13 mouse cellular contexts compared by ENCODE assay signal in the genomic region with DNA sequence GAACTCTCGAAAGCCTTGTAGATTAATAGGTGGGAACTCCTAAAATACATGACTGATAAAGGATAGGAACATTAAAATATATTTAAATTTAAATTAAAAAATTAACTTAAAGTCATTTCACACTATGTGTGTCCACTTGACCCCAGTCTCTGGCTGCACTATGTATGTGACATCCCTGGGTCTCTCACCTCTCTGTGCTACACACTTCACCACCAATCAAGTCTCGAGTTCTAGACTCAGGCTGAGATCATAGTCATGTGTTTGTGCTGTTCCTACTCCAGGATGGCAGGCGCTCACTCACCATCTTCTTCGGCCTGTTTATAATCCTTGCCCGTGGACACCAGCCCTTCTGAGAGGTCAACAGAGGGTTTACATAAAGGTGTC. TPM values are rescaled to one million over a fixed set of nuclear protein-coding genes. Genes with fewer than 3 reads are reported as not detected.
DNase-seq lines count a peak whose midpoint lies in the region; ATAC-seq and TF ChIP-seq lines count a peak whose summit lies in the region.
"Had no signal": no experiment of that assay in that cellular context is flagged by ENCODE, and none has a peak within 500 bp of the region (broad histone marks: within the 10 kb centered on the region; RNA-seq: fewer than 3 reads in every experiment).

No protein-coding gene starts in this region.

- no peaks in the 10 kb centered on the region for H3K9me3 ChIP-seq in forebrain, embryonic 14.5 days (replicated peaks; ENCODE audit: control insufficient read depth, low read length)
- no peaks in the 10 kb centered on the region for H3K9me3 ChIP-seq in forebrain, postnatal 0 days (ENCODE audit: low read length)
- no peaks in the 10 kb centered on the region for H3K9me3 ChIP-seq in intestine, embryonic 14.5 days (ENCODE audit: control insufficient read depth, low read length)
- H3K9me3 ChIP-seq in intestine, postnatal 0 days (ENCODE audit: control insufficient read depth) = no peaks in the 10 kb centered on the region
- H3K9me3 ChIP-seq in midbrain, embryonic 13.5 days = no peaks in the 10 kb centered on the region
- 0 out of 2 replicates have a peak, but pooled peaks cover 3% of the 10 kb centered on the region for H3K9me3 ChIP-seq in midbrain, embryonic 10.5 days (replicated peaks)
- H3K9me3 ChIP-seq: embryonic facial prominence, embryonic 13.5 days; heart, embryonic 13.5 days; hindbrain, embryonic 12.5 days had no signal

- WGBS in forebrain, embryonic 14.5 days = 75% methylated on average over 5 of the region's 5 CpGs
- 76% methylated on average over 5 of the region's 5 CpGs for WGBS in forebrain, postnatal 0 days
- WGBS in intestine, embryonic 14.5 days = 59% methylated on average over 5 of the region's 5 CpGs
- WGBS in intestine, postnatal 0 days = 66% methylated on average over 5 of the region's 5 CpGs
- WGBS in midbrain, embryonic 13.5 days = 78% methylated on average over 5 of the region's 5 CpGs
- 80% methylated on average over 5 of the region's 5 CpGs for WGBS in midbrain, embryonic 10.5 days

- H3K4me3 ChIP-seq in forebrain, embryonic 14.5 days (ENCODE audit: low read depth, low read length) = no peak overlapping the region
- no peak overlapping the region for H3K4me3 ChIP-seq in forebrain, postnatal 0 days (ENCODE audit: low read depth, low read length)
- H3K4me3 ChIP-seq in intestine, embryonic 14.5 days (ENCODE audit: low read depth, low read length) = no peak overlapping the region
- H3K4me3 ChIP-seq in intestine, postnatal 0 days (ENCODE audit: low read depth, low read length) = no peak overlapping the region
- no peak overlapping the region for H3K4me3 ChIP-seq in midbrain, embryonic 13.5 days (replicated peaks)
- no peak overlapping the region for H3K4me3 ChIP-seq in midbrain, embryonic 10.5 days
- H3K4me3 ChIP-seq: embryonic facial prominence, embryonic 13.5 days; heart, embryonic 13.5 days; hindbrain, embryonic 12.5 days had no signal

- H3K4me2 ChIP-seq in forebrain, embryonic 14.5 days (ENCODE audit: low read length) = no peak overlapping the region
- H3K4me2 ChIP-seq in forebrain, postnatal 0 days (ENCODE audit: low read depth) = no peak overlapping the region
- H3K4me2 ChIP-seq in intestine, embryonic 14.5 days (ENCODE audit: low read length) = no peak overlapping the region
- H3K4me2 ChIP-seq in intestine, postnatal 0 days (replicated peaks; ENCODE audit: low read depth) = no peak overlapping the region
- no peak overlapping the region for H3K4me2 ChIP-seq in midbrain, embryonic 13.5 days (replicated peaks)
- H3K4me2 ChIP-seq: embryonic facial prominence, embryonic 13.5 days; heart, embryonic 13.5 days; hindbrain, embryonic 12.5 days had no signal

- peak; percentile 53; the same call in 1 of the 2 replicates for ATAC-seq in forebrain, embryonic 14.5 days
- no peak for ATAC-seq in forebrain, postnatal 0 days
- ATAC-seq in intestine, embryonic 14.5 days (replicated peaks; ENCODE audit: low FRiP score, low TSS enrichment, low read depth) = peak; percentile 15; the same call in 1 of the 2 replicates
- no peak for ATAC-seq in intestine, postnatal 0 days
- ATAC-seq in midbrain, embryonic 13.5 days = peak; percentile 59

- H3K9ac ChIP-seq in forebrain, embryonic 14.5 days (ENCODE audit: low read length) = no peak overlapping the region
- no peak overlapping the region for H3K9ac ChIP-seq in forebrain, postnatal 0 days
- H3K9ac ChIP-seq in intestine, embryonic 14.5 days (ENCODE audit: low read length) = no peak overlapping the region
- no peak overlapping the region for H3K9ac ChIP-seq in intestine, postnatal 0 days (ENCODE audit: low read depth, low read length)
- H3K9ac ChIP-seq in midbrain, embryonic 13.5 days (replicated peaks) = no peak overlapping the region
- H3K9ac ChIP-seq: embryonic facial prominence, embryonic 13.5 days; heart, embryonic 13.5 days; hindbrain, embryonic 12.5 days had no signal

- no peak overlapping the region for H3K27ac ChIP-seq in forebrain, embryonic 14.5 days (ENCODE audit: low read depth, low read length)
- no peak overlapping the region for H3K27ac ChIP-seq in forebrain, postnatal 0 days (ENCODE audit: low read depth, low read length)
- H3K27ac ChIP-seq in intestine, embryonic 14.5 days (ENCODE audit: low read depth) = no peak overlapping the region
- H3K27ac ChIP-seq in intestine, postnatal 0 days (ENCODE audit: low read depth, low read length) = no peak overlapping the region
- H3K27ac ChIP-seq in midbrain, embryonic 13.5 days = no peak overlapping the region
- no peak overlapping the region for H3K27ac ChIP-seq in midbrain, embryonic 10.5 days (replicated peaks)
- H3K27ac ChIP-seq: embryonic facial prominence, embryonic 13.5 days; heart, embryonic 13.5 days; hindbrain, embryonic 12.5 days; hindbrain, postnatal 0 days had no signal

- no peak for TF ChIP-seq CTCF in forebrain, postnatal 0 days (IDR thresholded peaks at IDR 0.05; ENCODE audit: low read depth)
- no peak for TF ChIP-seq CTCF in intestine, postnatal 0 days (IDR thresholded peaks at IDR 0.05; ENCODE audit: low read depth)

- no peaks in the 10 kb centered on the region for H3K27me3 ChIP-seq in forebrain, embryonic 14.5 days (replicated peaks; ENCODE audit: control insufficient read depth, insufficient read depth, low read length)
- H3K27me3 ChIP-seq in forebrain, postnatal 0 days (ENCODE audit: insufficient read depth, low read length) = no peaks in the 10 kb centered on the region
- H3K27me3 ChIP-seq in intestine, embryonic 14.5 days (replicated peaks; ENCODE audit: control insufficient read depth, insufficient read depth, low read length) = no peaks in the 10 kb centered on the region
- H3K27me3 ChIP-seq in intestine, postnatal 0 days (replicated peaks; ENCODE audit: control insufficient read depth, insufficient read depth, low read length) = no peaks in the 10 kb centered on the region
- H3K27me3 ChIP-seq in midbrain, embryonic 13.5 days = no peaks in the 10 kb centered on the region; the same call in 1 of the 2 replicates
- H3K27me3 ChIP-seq in midbrain, embryonic 10.5 days (ENCODE audit: low read depth, poor library complexity, severe bottlenecking) = 0 out of 2 replicates have a peak, but pooled peaks cover 7% of the 10 kb centered on the region
- H3K27me3 ChIP-seq: CH12.LX; embryonic facial prominence, embryonic 13.5 days; heart, embryonic 13.5 days; Patski had no signal

- DNase-seq in forebrain, embryonic 14.5 days (ENCODE audit: low spot score) = no peak
- no peak for DNase-seq in forebrain, postnatal 0 days
- DNase-seq in intestine, embryonic 14.5 days (ENCODE audit: low spot score) = no peak
- DNase-seq in midbrain, embryonic 10.5 days (ENCODE audit: low spot score) = no peak
- DNase-seq in kidney, postnatal 14 days = no peak

- no peaks in the 10 kb centered on the region for H3K36me3 ChIP-seq in forebrain, embryonic 14.5 days (ENCODE audit: control insufficient read depth, insufficient read depth, low read length)
- no peaks in the 10 kb centered on the region for H3K36me3 ChIP-seq in forebrain, postnatal 0 days (ENCODE audit: insufficient read depth)
- no peaks in the 10 kb centered on the region for H3K36me3 ChIP-seq in intestine, embryonic 14.5 days (ENCODE audit: control insufficient read depth, insufficient read depth, low read length)
- no peaks in the 10 kb centered on the region for H3K36me3 ChIP-seq in intestine, postnatal 0 days (ENCODE audit: control insufficient read depth, insufficient read depth)
- no peaks in the 10 kb centered on the region for H3K36me3 ChIP-seq in midbrain, embryonic 13.5 days
- H3K36me3 ChIP-seq in midbrain, embryonic 10.5 days = no peaks in the 10 kb centered on the region
- H3K36me3 ChIP-seq: embryonic facial prominence, embryonic 13.5 days; heart, embryonic 13.5 days; hindbrain, embryonic 12.5 days had no signal

- no peaks in the 10 kb centered on the region; the same call in 1 of the 2 replicates for H3K4me1 ChIP-seq in forebrain, embryonic 14.5 days (ENCODE audit: control insufficient read depth, insufficient read depth, low read length)
- H3K4me1 ChIP-seq in forebrain, postnatal 0 days (ENCODE audit: insufficient read depth) = no peaks in the 10 kb centered on the region
- peaks cover 19% of the 10 kb centered on the region for H3K4me1 ChIP-seq in intestine, embryonic 14.5 days (replicated peaks; ENCODE audit: control insufficient read depth, insufficient read depth, low read length)
- no peaks in the 10 kb centered on the region for H3K4me1 ChIP-seq in intestine, postnatal 0 days (replicated peaks; ENCODE audit: control insufficient read depth, insufficient read depth, low read length)
- peaks cover 15% of the 10 kb centered on the region for H3K4me1 ChIP-seq in midbrain, embryonic 13.5 days (replicated peaks)
- peaks cover 18% of the 10 kb centered on the region for H3K4me1 ChIP-seq in midbrain, embryonic 10.5 days

RNA-seq across cellular contexts. Expression of a gene that starts 41.5 kb away (rescaled TPM):
- 54.6 and 69.5 TPM in 2 replicates for polyA plus RNA-seq in forebrain, embryonic 14.5 days (2014; fragmentation: Nextera tagmentation; extraction: Ambion mirVana)
- 32.5 and 46.4 TPM in 2 replicates for total RNA-seq in forebrain, postnatal 0 days (2014; rRNA removed)
- polyA plus RNA-seq in forebrain, postnatal 0 days (2015; fragmentation: Nextera tagmentation; extraction: Ambion mirVana) = 48.3 and 62.8 TPM in 2 replicates
- 49.1 and 50.3 TPM in 2 replicates for polyA plus RNA-seq in intestine, embryonic 14.5 days (2014; fragmentation: Nextera tagmentation; extraction: Ambion mirVana)
- polyA plus RNA-seq in intestine, postnatal 0 days (2015; fragmentation: Nextera tagmentation; extraction: Ambion mirVana) = 21.2 and 26.7 TPM in 2 replicates
- polyA plus RNA-seq in midbrain, embryonic 13.5 days (2015; fragmentation: Nextera tagmentation; extraction: Ambion mirVana) = 98.7 and 111 TPM in 2 replicates
- 47.2 and 56.2 TPM in 2 replicates for polyA plus RNA-seq in midbrain, embryonic 10.5 days (2016; fragmentation: Nextera tagmentation; extraction: Ambion mirVana)

Comparison
In these comparisons a context has a peak if more than half of its experiments do, and no peak if none do; other contexts are left out.
1. ATAC-seq: peak in forebrain, embryonic 14.5 days (single experiment), intestine, embryonic 14.5 days (single experiment) and midbrain, embryonic 13.5 days (single experiment); none in forebrain, postnatal 0 days (single experiment) and intestine, postnatal 0 days (single experiment).